16 mouse cellular contexts compared by ENCODE assay signal in the genomic region with DNA sequence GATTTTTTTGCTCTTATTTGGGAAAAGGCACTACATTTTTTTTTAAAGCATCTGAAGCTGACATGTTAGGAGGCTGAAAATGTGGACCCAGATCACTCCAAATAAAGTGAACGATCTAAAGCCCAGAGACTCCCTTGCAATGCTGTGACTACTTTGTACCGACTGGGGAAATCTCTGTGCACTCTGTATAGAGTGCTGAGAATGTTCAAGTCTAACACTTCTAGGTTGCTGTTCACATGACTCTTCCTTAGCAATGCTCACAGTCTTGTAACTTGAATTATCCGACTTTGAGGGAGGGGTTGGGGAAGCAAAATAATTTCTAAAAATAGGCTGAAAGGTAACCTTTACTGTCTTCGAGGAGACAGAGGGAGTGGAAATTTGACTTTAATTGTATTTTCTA.
"Had no signal": no experiment of that assay in that cellular context is flagged by ENCODE, and none has a peak within 500 bp of the region (broad histone marks: within the 10 kb centered on the region; RNA-seq: fewer than 3 reads in every experiment).

No protein-coding gene starts in this region.

- DNase-seq: retina, postnatal 1 day; right cerebral cortex, adult 18-20 months; right cerebral cortex, postnatal 14 days; right cerebral cortex, postnatal 25 days; right cerebral cortex, postnatal 4 days; spleen, adult 18-20 months; thymus, adult 18-20 months; thymus, adult 2 months; thymus, postnatal 14 days; thymus, postnatal 25 days; thymus, postnatal 36 days; thymus, postnatal 4 days had no signal

- H3K27me3 ChIP-seq: neural tube, embryonic 13.5 days; neural tube, embryonic 15.5 days; stomach, embryonic 15.5 days had no signal

- H3K4me1 ChIP-seq: neural tube, embryonic 15.5 days; stomach, embryonic 15.5 days had no signal

- H3K9ac ChIP-seq: neural tube, embryonic 13.5 days; neural tube, embryonic 15.5 days; stomach, embryonic 15.5 days had no signal

- H3K36me3 ChIP-seq: neural tube, embryonic 13.5 days; neural tube, embryonic 15.5 days; stomach, embryonic 15.5 days had no signal

- H3K27ac ChIP-seq: neural tube, embryonic 13.5 days; neural tube, embryonic 15.5 days; stomach, embryonic 15.5 days; stomach, postnatal 0 days had no signal

- H3K4me2 ChIP-seq: neural tube, embryonic 13.5 days; neural tube, embryonic 15.5 days; stomach, embryonic 15.5 days had no signal

- H3K4me3 ChIP-seq: neural tube, embryonic 13.5 days; neural tube, embryonic 15.5 days; stomach, embryonic 15.5 days had no signal

- H3K9me3 ChIP-seq: neural tube, embryonic 13.5 days; neural tube, embryonic 15.5 days; stomach, embryonic 15.5 days had no signal
